Mouse (Mus musculus): ENCODE data around the gene Npr3. TPM values are rescaled to one million over a fixed set of nuclear protein-coding genes. Genes with fewer than 3 reads are reported as not detected.

The Npr3 gene
- polyA plus RNA-seq (2012; rRNA removed), result 70.1 and 163 TPM in 2 replicates

- DNase-seq (ENCODE audit: low read depth), result no peak
Measured at GRCm38 (mm10) chr15:11906571-11907531, at the start of gene Npr3. Npr3 (minus strand) TSS chr15:11907287.

DNA sequence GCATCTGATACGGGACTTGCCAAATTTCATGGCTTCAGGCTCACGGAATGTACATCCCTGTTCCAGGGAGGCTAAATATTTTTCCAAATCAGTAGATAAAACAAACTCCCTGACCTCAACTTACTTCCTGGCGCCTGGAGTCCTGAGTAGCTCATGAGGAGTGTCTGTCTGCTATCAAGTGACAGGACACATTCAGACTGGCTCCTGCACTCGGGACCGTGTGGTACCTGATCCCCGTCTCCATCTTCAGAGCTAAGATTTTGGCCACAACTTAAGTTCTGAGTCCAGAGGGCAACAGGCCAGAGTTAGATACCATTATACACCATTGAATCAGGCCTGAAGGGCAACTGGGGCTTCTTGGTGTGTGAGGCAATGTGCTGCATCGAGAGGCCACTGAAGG lies 49.0 kb upstream of the Npr3 start:
- DNase-seq (ENCODE audit: low read depth), result no peak

- DNase-seq (ENCODE audit: low read depth), result no peak
Measured at GRCm38 (mm10) chr15:11954190-11954589, 47.1 kb upstream of the Npr3 start.

- no peak for DNase-seq (ENCODE audit: low read depth)
Measured at GRCm38 (mm10) chr15:11952159-11952558, 45.1 kb upstream of the Npr3 start.

DNA sequence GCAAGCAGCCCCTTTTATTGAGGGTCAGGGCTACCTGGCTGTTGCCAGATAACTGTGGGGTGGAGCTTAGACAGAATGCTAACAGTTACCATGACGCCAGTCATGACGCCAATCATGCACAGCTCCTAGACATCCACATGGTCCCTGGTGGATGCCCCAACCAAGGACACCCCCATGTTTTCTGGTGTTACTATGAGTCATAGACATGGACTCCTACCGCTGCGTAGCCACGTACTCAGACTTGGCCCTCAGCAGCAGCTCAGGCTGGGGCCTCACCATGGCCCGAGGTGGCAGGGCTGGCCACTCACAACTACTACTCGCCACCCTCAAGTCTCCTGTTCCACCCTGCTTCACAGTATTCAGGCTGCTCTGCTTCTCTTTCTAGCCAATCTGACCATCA lies 44.1 kb upstream of the Npr3 start:
- no peak for DNase-seq (ENCODE audit: low read depth)

DNA sequence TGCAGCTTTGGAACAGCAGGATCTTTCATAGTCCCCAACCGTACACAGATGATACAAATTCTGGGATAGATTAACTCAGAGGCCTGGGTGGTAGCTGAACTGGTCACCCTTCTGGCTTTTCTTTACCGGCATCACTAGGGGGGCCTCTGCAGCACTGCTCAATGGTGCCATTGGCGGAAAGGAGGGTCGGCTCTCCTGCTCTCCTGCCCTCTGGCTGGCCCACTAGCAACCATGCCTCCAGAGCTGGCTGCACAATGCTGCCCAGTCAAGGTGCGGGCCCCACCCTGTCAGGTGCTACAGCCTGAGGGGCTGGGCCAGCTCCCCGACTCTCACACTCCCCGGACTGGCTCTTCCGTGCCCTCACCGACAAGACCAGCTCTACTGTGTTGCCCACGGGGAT lies 43.1 kb upstream of the Npr3 start:
- no peak for DNase-seq (ENCODE audit: low read depth)

DNA sequence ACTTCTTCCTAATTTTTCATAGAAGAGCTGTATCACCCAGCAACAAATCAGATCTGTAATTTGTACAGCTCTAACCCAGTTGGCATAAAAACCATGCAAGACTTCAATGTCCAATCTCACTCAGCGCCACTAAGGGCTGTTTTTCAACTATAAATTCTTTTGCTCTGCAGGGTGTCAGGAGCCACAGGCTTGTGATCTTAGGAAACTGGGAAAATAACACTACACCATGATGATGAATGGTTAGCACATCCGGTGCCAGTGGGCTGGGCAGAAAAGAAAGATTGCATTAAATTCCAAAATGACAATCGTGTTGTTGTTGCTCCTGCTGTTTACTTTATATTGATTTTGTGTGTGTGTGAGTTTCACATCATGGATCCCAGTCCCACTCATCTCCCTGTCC lies 42.4 kb upstream of the Npr3 start:
- DNase-seq (ENCODE audit: low read depth), result no peak

DNA sequence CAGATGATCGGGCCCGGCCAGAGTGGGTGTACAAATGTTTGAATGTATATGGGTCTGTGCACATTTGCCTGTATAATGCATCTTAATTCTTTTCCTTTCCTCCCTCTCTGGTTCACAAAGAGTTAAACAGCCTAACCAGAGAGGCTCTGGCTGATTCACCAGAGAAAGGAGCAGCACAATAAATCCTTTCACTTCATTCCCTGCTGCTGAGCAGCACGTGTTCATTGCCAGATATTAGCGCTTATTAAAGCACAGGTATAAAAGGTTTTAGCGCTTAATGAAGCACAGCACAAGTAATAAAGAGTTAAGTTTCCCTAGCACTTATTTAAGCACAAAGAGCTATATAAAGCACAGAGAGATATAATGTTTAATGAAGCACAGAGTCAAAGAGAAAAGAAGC lies 33.8 kb upstream of the Npr3 start:
- no peak for DNase-seq (ENCODE audit: low read depth)

DNA sequence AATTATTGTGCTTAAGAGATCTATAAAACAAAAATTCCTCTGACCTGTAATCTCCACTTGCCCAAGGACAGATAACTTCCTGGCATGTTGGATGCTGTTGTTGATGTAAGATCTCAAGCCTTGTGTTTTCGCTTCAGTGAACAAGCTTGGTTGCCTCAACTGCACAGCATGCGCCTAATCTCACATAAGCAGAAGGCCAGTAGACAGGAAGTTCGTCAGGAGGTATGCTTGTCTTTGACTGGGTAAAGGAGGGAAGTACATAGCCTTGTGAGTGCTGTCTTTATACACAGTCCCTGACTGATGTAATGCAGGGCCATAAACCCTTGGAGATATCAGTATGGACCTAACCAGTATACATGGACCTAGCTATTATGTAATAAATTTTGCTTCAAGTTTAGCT lies 20.7 kb upstream of the Npr3 start:
- DNase-seq (ENCODE audit: low read depth), result no peak

DNA sequence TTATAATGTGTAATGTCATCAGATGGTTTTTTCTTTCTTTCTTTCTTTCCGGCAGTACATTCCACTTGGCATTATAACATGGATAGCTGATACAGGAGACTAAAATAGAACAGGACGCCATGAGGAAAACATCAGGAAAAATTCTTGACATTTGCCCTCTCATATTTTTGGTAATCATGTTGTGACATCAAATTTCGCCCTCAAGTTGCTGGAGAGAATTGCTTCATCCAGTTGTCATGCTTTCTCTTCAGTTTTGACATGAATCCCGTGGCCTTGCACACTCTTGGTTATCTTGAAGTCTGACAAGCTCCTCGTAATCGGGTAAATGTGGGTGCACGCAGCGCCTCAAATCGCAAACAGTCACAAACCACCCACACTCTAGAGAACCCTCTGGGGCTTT lies 7.0 kb upstream of the Npr3 start:
- no peak for DNase-seq (ENCODE audit: low read depth)

GRCm38 (mm10) chr15:11909875-11910274 lies 2.8 kb upstream of the Npr3 start:
- no peak for DNase-seq (ENCODE audit: low read depth)

DNA sequence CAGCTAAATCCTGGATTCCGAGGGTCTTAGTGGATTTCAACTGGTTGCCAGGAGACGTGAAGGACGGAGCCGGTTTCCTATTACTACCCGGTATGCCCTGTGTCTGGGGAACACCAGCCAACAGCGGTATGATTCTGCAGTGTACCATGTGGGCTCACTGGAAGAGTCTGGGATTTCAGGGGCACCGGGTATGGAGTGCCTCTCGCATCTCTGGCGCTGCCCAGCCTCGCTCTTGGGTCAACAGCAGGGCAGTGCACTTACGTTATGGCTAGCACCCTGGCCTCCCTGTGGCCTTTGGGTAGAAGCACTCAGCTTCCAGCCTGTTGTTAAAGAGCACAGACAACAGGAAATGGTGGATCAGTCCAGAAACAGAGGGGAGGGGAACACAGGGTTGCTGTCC lies 1.1 kb upstream of the Npr3 start:
- DNase-seq (ENCODE audit: low read depth), result no peak

DNA sequence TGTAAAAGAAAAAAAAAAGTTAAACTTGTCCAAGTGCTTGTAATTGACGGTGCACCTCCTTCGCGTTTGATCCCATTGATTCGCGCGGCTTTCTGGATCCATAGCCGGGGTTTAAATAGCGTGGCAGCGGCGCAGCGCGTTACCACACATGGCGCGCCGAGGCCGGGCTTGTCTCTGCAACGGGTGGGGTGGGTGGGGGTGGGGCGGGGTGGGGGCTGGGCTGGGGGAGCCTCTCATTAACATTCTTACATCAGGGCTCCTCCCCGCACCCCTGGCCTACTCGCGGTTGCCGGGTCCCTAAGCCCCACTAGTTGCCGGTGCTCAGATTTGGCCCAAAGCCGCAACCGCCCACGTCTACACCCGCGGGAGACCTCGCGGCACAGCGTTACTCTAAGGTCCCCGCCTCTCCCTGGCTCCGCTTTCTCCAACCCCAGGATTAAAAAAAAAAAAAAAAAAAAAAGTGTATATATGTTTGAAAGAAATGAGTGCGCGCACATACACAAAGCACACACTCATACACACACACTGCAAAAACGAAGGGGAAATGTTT lies 991 bp downstream of the Npr3 start:
- no peak for DNase-seq (ENCODE audit: low read depth)

DNA sequence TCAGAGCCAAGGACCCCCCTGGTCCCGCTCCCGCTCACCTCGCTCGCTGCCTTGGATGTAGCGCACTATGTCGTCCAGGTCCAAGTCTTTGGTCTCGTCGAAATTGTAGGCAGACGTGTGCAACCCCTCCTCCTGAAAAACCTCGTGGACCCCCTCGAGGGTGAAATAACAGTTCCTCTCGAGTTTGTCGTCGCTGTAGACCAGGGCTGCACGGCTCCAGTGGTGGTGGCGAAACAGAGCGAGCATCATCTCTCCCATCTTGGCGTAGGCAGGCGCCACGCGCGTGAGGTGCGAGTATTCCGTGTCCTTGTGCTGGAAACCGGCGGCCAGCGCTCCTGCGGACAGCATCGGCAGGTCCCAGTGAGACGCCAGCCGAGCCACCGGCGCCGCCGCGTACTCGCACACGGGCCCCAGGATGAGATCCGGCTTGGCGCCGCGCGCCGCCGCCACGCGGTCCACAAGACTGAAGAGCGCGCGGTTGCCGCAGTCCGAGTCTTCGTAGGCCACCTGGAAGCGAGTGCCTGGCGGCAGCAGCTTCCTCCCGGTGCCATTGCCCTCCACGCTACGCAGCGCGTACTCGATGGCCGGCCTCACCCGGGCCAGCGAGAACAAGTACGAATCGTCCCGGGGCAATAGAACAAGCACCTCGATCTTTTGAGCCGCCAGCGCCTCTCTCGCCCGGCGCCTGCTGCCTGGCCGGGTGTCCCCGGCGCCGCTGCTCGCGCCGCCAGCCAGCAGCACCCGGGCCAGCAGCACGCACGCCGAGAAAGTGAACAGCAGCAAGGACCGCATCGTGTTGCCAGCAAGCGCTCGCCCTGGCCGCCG lies 2.0 kb downstream of the Npr3 start:
- DNase-seq (ENCODE audit: low read depth), result no peak

GRCm38 (mm10) chr15:11904043-11904847 lies 2.8 kb downstream of the Npr3 start:
- no peak for DNase-seq (ENCODE audit: low read depth)

GRCm38 (mm10) chr15:11903196-11904042 lies 3.7 kb downstream of the Npr3 start:
- DNase-seq (ENCODE audit: low read depth), result no peak

DNA sequence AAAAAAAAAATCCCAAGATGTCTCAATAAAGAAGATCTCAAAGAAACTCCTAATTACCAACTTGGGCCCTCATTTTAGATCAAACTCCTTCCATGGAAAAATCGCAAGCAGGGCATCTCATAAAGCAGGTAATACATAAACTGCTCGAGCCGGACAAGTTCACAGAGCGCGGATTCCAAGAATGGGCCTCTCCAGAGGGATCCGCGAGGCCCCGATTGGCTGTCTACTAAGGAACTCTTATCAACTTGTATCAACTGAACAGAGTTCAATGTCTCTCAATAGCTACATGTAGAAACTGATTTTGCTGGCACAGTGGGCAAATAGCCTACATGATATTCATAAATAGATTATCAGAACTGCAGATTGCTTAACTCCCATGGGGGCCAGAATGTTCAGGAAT lies 9.5 kb downstream of the Npr3 start:
- no peak for DNase-seq (ENCODE audit: low read depth)

GRCm38 (mm10) chr15:11897162-11897561 lies 9.9 kb downstream of the Npr3 start:
- no peak for DNase-seq (ENCODE audit: low read depth)

GRCm38 (mm10) chr15:11893969-11894368 lies 13.1 kb downstream of the Npr3 start:
- no peak for DNase-seq (ENCODE audit: low read depth)

- DNase-seq (ENCODE audit: low read depth), result no peak
Measured at GRCm38 (mm10) chr15:11891395-11891794, 15.7 kb downstream of the Npr3 start.

All from gonadal fat pad, adult 2 months (tissue).